Mouse (Mus musculus) liver, postnatal 0 days (tissue): ENCODE measurements around the gene Kiss1r.
"Not testable (repeated sequence)": the region's sequence is repeated elsewhere in the genome, so short reads cannot be mapped to it uniquely, and the experiment has no call there.

Experiments
- CTCF ChIP-seq: sonication (generic); IDR thresholded peaks from 2 replicates; pipeline ENCODE4 v1.5.1; 2016; ENCODE audit warnings: antibody characterized with exemption, low read depth
- EP300 ChIP-seq: IDR thresholded peaks from 2 replicates; pipeline ENCODE4 v1.6.1; 2016; ENCODE audit warnings: antibody characterized with exemption, low read depth, mild to moderate bottlenecking

DNA sequence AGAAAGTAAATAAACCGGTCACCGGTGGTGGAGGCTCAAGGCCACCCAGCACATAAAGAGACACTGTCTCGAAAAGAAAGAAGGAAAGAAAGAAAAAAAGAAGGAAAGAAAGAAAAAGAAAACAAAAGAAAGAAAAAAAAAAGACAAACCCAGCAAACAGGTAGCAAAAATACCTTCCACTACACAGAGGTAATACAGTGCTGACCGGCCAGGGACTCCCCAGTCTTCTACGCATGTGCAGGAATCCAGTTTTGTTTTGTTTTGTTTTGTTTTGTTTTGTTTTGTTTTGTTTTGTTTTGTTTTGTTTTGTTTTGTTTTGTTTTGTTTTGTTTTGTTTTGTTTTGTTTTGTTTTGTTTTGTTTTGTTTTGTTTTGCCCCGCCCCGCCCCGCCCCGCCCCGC lies 42.6 kb downstream of the Kiss1r start:
- TF ChIP-seq CTCF, EP300: not testable (repeated sequence)
